Mouse (Mus musculus) gastrocnemius, adult 2 months (tissue): ENCODE results near the gene Btbd9. TPM values are rescaled to one million over a fixed set of nuclear protein-coding genes. Genes with fewer than 3 reads are reported as not detected.
A peak's percentile ranks its signal among the peaks of the same experiment; 100 is the strongest.

ENCODE experiments used
- DNase-seq: peaks from one replicate; pipeline ENCODE4 v3.0.0; 2022
- H3K27ac ChIP-seq: fragments of 200-600 bp; 2 replicates; pipeline ENCODE4 v1.8.1; 2022; ENCODE audit warnings: mild to moderate bottlenecking
- H3K4me3 ChIP-seq: fragments of 200-600 bp; 2 replicates; pipeline ENCODE4 v1.8.1; 2022; ENCODE audit warnings: mild to moderate bottlenecking, moderate library complexity
- CTCF ChIP-seq: fragments of 200-600 bp; IDR thresholded peaks from 2 replicates; pipeline ENCODE4 v1.8.1; 2022; ENCODE audit warnings: antibody characterized with exemption, mild to moderate bottlenecking, moderate library complexity
- intact Hi-C: fragments of 180-260 bp; cut with DNase I; formaldehyde crosslinking; loops from one replicate; pipeline ENCODE4 v1.15.1; 2025
- total RNA-seq, 2 experiments: library from RNA; stranded (reverse); gene quantifications; 2 replicates each; pipeline ENCODE4 v1.2.3; 2021

Btbd9 gene
- total RNA-seq, 2 experiments from 2014 or later = 11.9 to 14.7 TPM

DNA sequence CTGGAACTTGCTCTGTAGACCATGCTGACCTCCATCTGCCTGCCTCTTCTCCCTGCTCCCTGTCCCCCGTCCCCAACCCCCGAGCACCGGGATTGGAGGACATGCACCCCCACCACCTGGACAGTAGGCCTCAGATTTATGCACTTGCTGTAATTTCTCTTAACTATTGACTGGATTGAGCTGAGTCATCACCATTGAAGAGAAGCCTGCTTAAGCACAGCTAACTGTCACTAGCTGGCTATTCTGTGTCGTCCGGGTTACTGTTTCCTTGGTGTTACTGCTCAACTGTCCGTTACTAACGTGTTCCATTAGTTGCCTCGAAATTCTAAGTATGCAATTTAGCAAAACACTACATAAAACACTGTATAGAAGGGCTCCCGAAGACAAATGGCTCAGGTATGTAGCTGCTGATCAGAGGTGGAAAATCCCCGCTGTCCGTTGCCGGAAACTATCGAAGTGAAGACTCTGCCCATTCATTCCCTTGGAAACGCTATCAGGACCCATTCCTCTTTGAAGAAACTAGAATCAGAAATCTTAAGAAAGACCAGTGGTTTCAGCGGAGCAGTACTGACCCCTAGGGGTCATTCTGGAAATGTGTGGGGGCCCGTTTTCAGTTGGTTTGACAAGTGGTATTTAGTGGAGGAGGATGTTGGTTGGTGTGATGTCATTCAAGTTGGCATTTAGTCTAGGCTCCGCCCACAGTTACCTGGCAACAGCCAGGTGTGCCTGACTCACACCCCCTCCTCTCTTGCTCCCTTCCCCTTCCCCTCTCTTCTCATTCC, 14.3 kb upstream of the Btbd9 start:
- intact Hi-C loops = loop anchor here (5.0 kb wide), 1 partner anchor 108 kb away; no protein-coding TSS in a partner anchor
- TF ChIP-seq CTCF = peak; percentile 88
- Histone ChIP-seq H3K27ac (no peak overlapping the region), H3K4me3 (no peak overlapping the region)
- DNase-seq = no peak

DNA sequence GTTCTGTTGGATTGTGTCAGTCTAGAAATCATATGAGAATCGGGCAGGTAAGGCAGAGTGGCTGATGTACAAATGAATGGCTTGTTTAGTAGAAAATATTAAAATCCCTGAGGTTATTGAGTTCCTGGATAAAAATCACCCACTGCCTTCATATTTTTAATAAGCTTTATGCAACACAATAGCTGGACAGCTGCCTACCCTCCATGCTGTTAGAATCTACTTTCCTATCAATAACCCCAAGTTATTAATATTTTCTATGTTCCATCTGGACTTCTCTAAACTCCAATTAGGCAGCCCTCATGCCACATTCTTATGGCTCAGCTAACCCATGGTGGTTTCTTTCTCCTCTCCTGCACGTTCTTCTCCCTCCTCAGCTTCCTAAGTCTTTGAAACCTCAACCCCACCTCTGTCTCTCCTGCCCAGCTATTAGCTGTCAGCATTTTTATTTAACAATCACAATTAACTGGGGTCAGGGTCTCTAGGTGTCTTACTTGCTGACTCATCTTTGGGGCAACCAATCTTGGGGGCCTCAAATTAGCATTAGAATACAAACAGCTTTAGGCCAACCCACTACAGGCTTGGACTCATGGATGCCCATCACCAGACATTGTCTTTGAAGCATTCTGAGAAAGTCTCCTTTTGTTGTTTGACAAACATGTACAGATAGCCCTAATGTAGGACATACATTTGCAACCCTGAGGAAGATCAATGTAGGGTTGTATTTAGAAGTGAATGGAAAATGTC, 7.1 kb upstream of the Btbd9 start:
- Histone ChIP-seq H3K4me3 (no peak overlapping the region), H3K27ac (no peak overlapping the region)
- intact Hi-C loops = loop anchor here (1.0 kb wide), 1 partner anchor 14 kb away; no protein-coding TSS in a partner anchor
- DNase-seq = no peak
- no peak for TF ChIP-seq CTCF

GRCm38 (mm10) chr17:30582313-30582712, 6.0 kb upstream of the Btbd9 start:
- Histone ChIP-seq H3K4me3 (no peak overlapping the region), H3K27ac (no peak overlapping the region)
- peak; percentile 2; the same call in 1 of the 2 replicates for TF ChIP-seq CTCF
- DNase-seq = no peak
- intact Hi-C loops = no loop called here

GRCm38 (mm10) chr17:30581201-30581600, 4.9 kb upstream of the Btbd9 start:
- intact Hi-C loops = no loop called here

GRCm38 (mm10) chr17:30580781-30581180, 4.5 kb upstream of the Btbd9 start:
- no peak for DNase-seq
- no peak for TF ChIP-seq CTCF
- H3K27ac ChIP-seq = no peak overlapping the region
- intact Hi-C loops = no loop called here
- no peak overlapping the region for H3K4me3 ChIP-seq

More at GRCm38 (mm10) chr17:30581201-30581600, 4.9 kb upstream of the Btbd9 start:
- no peak for DNase-seq
- TF ChIP-seq CTCF = no peak
- Histone ChIP-seq H3K27ac (no peak overlapping the region), H3K4me3 (no peak overlapping the region)

- no peak for DNase-seq
- Histone ChIP-seq H3K27ac (peak overlapping the region; percentile 94), H3K4me3 (peak overlapping the region; percentile 79)
- no peak for TF ChIP-seq CTCF
- intact Hi-C loops = loop anchor here (2.0 kb wide), 1 partner anchor 36 kb away; no protein-coding TSS in a partner anchor
Measured at GRCm38 (mm10) chr17:30576946-30577345, 658 bp upstream of the Btbd9 start.

DNA sequence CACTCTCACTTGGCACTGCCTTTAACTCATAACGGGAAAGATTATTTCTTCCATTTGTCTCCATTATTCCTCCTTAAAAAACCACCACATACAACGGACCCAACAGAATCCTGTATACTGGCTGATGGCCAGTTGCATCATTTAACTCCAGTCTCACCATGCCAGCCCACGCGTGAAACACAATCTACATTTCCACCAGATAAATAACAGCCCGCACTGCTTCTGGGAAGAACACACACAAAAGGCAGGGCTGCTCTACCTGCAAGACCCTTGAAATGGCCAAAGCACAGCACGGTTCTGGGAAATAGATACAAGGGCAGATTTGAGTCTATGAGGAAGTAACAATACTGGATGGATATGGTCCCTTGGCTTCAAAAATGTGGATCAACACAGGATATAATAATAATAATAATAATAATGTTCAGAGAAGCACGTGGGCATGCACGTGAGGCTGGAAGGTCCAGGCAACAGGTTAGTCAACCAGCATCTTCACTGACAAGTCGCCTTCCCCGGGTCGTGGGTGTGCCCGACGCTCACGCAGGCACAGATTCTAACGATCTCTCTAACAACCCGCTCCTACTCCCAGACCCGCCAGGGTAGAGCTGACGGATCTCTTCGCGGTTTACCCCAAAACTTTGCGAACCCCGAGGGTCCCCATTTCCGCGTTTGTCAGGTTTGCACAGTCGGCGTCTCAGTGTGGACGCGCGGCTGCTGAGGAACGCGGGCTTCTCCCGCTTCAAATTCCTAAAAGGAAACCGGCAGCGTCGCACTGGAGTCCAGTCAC, 975 bp downstream of the Btbd9 start:
- Histone ChIP-seq H3K27ac (peak overlapping the region; percentile 94), H3K4me3 (peak overlapping the region; percentile 79)
- TF ChIP-seq CTCF = no peak
- intact Hi-C loops = no loop called here
- no peak for DNase-seq

GRCm38 (mm10) chr17:30574783-30575075, 1.6 kb downstream of the Btbd9 start:
- no peak for DNase-seq
- TF ChIP-seq CTCF = no peak
- intact Hi-C loops = no loop called here
- peak overlapping the region; percentile 41; the same call in 1 of the 2 replicates for H3K27ac ChIP-seq
- peak overlapping the region; percentile 79 for H3K4me3 ChIP-seq

DNA sequence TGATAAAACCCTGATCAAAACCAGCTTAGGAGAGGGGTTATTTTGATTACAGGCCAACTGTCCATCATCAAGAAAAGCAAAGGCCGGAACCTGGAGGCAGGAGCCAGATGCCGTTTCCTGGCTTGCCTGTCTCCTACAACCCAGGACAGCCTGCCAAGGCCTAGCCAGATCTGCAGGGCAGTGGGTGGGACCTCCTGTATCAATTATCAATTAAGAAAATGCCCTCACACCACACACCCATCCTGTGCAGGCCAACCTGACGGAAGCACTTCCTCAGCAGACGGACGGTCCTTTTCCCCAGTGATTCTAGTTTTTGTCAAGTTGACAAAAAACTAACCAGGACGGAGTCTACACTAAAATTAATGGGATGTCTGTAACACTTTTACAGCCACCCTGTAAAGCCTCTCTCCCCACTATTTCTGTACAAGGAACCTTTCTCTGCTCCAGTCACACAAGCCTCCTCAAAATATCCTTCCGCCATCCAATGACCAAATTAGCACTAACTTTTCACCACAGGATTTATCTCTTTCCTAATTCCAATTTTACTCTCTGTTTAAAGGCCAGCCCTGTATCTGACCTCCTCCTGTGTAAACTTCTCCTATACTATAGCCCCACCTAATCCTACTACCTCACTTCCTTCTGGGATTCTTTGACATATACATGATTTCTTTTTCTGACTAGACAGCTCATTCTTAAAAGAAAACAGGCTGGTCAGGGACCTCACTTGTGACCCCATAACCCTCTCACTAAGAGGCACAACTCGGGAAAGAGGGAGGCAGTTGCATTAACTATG, 2.1 kb downstream of the Btbd9 start:
- TF ChIP-seq CTCF = no peak
- DNase-seq = no peak
- Histone ChIP-seq H3K27ac (peak overlapping the region; percentile 41; the same call in 1 of the 2 replicates), H3K4me3 (peak overlapping the region; percentile 79)
- intact Hi-C loops = no loop called here

- no peak for DNase-seq
- Histone ChIP-seq H3K27ac (no peak overlapping the region), H3K4me3 (no peak overlapping the region)
- no peak for TF ChIP-seq CTCF
- intact Hi-C loops = no loop called here
Measured at GRCm38 (mm10) chr17:30570971-30571370, 5.3 kb downstream of the Btbd9 start.

GRCm38 (mm10) chr17:30570173-30570572, 6.1 kb downstream of the Btbd9 start:
- Histone ChIP-seq H3K27ac (no peak overlapping the region), H3K4me3 (no peak overlapping the region)

GRCm38 (mm10) chr17:30568473-30568872, 7.8 kb downstream of the Btbd9 start:
- DNase-seq = no peak
- no peak for TF ChIP-seq CTCF
- Histone ChIP-seq H3K4me3 (no peak overlapping the region), H3K27ac (no peak overlapping the region)
- intact Hi-C loops = no loop called here

More at GRCm38 (mm10) chr17:30570173-30570572, 6.1 kb downstream of the Btbd9 start:
- DNase-seq = no peak
- intact Hi-C loops = no loop called here
- TF ChIP-seq CTCF = no peak
